Mouse (Mus musculus): ENCODE measurements around the gene Slc26a5.

The Slc26a5 gene

GRCm38 (mm10) chr5:21810924-21811323 is 54.5 kb downstream of the Slc26a5 start:
- no peak for DNase-seq (ENCODE audit: low spot score in 2 of 2)

GRCm38 (mm10) chr5:21804837-21805236 is 60.6 kb downstream of the Slc26a5 start:
- no peak for DNase-seq (ENCODE audit: low spot score in 2 of 2)

- DNase-seq (ENCODE audit: low spot score in 2 of 2) = no peak
These were observed 61.7 kb downstream of the Slc26a5 start for GRCm38 (mm10) chr5:21803691-21804188.

- no peak for DNase-seq (ENCODE audit: low spot score in 2 of 2)
These were observed 62.5 kb downstream of the Slc26a5 start for GRCm38 (mm10) chr5:21802907-21803306.

DNA sequence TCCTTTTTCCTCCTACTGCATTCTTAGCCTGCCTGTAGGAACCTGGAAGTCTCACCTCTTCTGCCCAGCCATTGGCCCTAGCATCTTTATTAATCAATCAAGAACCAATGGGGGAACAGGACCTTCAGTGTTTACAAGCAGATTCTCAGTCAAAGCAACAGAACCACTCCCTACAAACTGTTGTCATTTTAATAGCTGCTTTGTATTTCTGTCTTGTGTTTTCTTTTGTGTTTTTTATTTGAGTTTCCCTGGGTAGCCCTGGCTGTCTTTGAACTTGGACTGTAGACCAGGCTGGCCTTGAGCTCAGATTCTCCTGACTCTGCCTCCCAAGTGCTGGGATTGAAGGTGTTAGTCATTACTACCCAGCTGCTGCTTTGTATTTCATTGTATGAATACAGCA is 73.2 kb downstream of the Slc26a5 start:
- no peak for DNase-seq (ENCODE audit: low spot score in 2 of 2)

- DNase-seq (ENCODE audit: low spot score in 2 of 2) = no peak
These were observed 76.3 kb downstream of the Slc26a5 start for GRCm38 (mm10) chr5:21789061-21789460.

- DNase-seq (ENCODE audit: low spot score in 2 of 2) = no peak
These were observed 78.0 kb downstream of the Slc26a5 start for GRCm38 (mm10) chr5:21787186-21788105.

DNA sequence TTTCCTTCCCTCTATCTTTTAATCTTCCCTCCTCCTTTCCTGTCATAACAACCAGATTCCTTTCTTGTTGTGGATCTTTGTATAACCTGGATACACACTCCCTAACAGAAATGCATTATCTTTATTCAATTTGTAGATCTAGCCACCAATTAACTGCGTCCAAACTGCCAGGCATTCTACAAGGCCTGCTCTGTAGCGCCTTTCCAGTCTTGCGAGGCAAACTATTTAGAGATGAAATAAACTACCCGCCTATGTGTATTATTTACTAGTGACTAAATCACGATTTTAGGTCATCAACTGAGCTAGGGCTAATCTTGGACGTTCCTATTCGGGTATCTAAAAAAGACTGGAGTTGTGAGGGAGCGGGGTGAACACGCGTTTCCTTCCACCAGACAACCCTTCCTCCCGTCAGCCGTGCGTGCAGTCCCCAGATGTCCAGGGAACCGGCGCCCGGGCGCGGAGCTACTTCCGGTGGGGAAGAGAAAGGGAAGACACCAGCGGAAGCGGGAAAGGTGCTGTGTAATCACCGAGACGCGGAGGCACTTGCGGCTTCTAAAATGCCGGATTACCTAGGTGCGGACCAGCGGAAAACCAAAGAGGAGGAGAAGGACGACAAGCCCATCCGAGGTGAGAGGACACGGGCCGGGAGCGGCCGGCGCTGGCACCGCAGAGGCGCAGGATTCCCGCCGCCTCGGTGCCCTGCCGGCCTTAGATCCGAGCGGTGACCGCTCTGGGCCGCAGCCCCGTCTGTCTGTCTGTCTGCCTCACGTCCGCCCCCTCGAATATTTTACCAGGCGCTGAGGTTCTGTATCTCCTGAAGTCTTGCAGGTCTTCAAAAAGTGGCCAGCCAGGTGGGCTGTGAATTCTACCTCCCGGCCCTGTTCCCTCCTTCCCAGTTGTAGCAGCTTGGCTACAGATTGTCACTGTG is 78.9 kb downstream of the Slc26a5 start:
- peak; percentile 88 for DNase-seq (ENCODE audit: low spot score in 2 of 2)

DNA sequence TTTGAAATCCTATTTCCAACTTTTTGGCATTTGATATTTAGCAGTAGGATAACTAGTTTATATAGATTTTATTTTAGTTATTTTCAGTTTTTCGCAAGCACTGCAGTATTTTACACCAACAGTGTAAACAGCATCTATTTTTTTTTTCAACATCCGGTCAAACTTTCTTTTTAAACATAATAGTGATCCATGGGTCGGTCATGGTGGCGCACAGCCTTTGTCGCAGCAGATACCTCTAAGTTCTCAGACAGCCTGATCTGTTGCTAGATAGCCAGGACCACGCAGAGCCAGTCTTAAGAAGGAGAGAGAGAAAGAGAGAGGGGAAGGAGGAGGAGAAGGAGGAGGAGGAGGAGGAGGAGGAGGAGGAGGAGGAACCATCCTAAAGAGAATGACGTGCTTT is 79.6 kb downstream of the Slc26a5 start:
- DNase-seq (ENCODE audit: low spot score in 2 of 2) = no peak

- peak; percentile 83 to 84 for DNase-seq (ENCODE audit: low spot score in 2 of 2)
These were observed 80.4 kb downstream of the Slc26a5 start, which contains the start of the genes Dnajc2 and Psmc2 for GRCm38 (mm10) chr5:21785053-21785452. Gene Dnajc2 (minus strand): TSS chr5:21785251. Gene Psmc2 (plus strand): TSS chr5:21785283.

GRCm38 (mm10) chr5:21784161-21785052 is 81.0 kb downstream of the Slc26a5 start:
- DNase-seq (ENCODE audit: low spot score in 2 of 2) = no peak

- DNase-seq (ENCODE audit: low spot score in 2 of 2) = no peak
These were observed 88.9 kb downstream of the Slc26a5 start for GRCm38 (mm10) chr5:21776491-21776890.

DNA sequence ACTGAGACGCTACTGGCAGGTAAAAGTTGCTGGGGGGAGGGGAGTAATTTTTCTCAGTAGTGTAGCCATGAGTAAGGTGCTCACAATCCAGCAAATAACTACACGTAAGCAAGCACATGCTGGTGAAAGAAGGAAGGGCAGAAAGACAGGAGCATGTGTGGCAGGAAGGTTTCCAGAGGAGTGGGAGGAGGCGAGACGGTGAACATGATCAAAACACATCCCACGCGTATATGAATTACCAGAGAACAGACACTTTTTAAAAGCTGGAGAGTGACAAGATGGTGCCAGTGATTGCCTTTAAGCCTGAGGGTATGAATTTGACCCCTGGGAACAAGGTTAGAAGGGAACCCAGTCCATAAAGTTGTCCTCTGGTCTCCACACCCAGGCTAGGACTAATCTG is 95.6 kb downstream of the Slc26a5 start:
- DNase-seq (ENCODE audit: low spot score in 2 of 2) = no peak

GRCm38 (mm10) chr5:21768506-21768905 is 96.9 kb downstream of the Slc26a5 start:
- DNase-seq (ENCODE audit: low spot score in 2 of 2) = no peak
